Mouse (Mus musculus) liver, postnatal 0 days (tissue): ENCODE results near the gene Fndc5. TPM values are rescaled to one million over a fixed set of nuclear protein-coding genes. Genes with fewer than 3 reads are reported as not detected.
A peak's percentile ranks its signal among the peaks of the same experiment; 100 is the strongest.

Experiments used
- ATAC-seq: fragments of 200-750 bp; cut with Nextera tagmentation; 2 replicates; pipeline ENCODE4 v1.8.0; 2017; ENCODE audit warnings: mild to moderate bottlenecking, moderate library complexity
- DNase-seq: peaks from one replicate; pipeline ENCODE4 v3.0.0-alpha.2; 2016
- H3K27ac ChIP-seq: fragments of 300-500 bp; sonication (generic); 2 replicates; pipeline ENCODE4 v1.5.1; 2014; ENCODE audit warnings: antibody characterized with exemption, moderate library complexity, mild to moderate bottlenecking, low read depth
- H3K27me3 ChIP-seq: fragments of 300-500 bp; sonication (generic); 2 replicates; pipeline ENCODE4 v1.6.1; 2014; ENCODE audit warnings: low read length, control low read depth, mixed read lengths; ENCODE audit not compliant: insufficient read depth
- H3K36me3 ChIP-seq: fragments of 300-500 bp; sonication (generic); replicated peaks from 2 replicates; pipeline ENCODE4 v1.6.1; 2014; ENCODE audit warnings: mild to moderate bottlenecking, control low read depth, low read length, moderate library complexity, mixed read lengths; ENCODE audit not compliant: insufficient read depth
- H3K4me1 ChIP-seq: fragments of 300-500 bp; sonication (generic); 2 replicates; pipeline ENCODE4 v1.6.1; 2014; ENCODE audit warnings: antibody characterized with exemption, mild to moderate bottlenecking, control low read depth; ENCODE audit not compliant: insufficient read depth
- H3K4me2 ChIP-seq: fragments of 300-500 bp; sonication (generic); 2 replicates; pipeline ENCODE4 v1.6.1; 2014; ENCODE audit warnings: low read depth, mild to moderate bottlenecking, low read length, moderate library complexity, mixed read lengths
- H3K4me3 ChIP-seq: fragments of 300-500 bp; sonication (generic); 2 replicates; pipeline ENCODE4 v1.5.1; 2014; ENCODE audit warnings: low read depth, low read length
- H3K9ac ChIP-seq: fragments of 300-500 bp; sonication (generic); replicated peaks from 2 replicates; pipeline ENCODE4 v1.6.1; 2014; ENCODE audit warnings: mild to moderate bottlenecking, moderate library complexity
- H3K9me3 ChIP-seq: fragments of 300-500 bp; sonication (generic); 2 replicates; pipeline ENCODE4 v1.6.1; 2016; ENCODE audit warnings: mild to moderate bottlenecking, control low read depth, low read length, mixed read lengths
- CTCF ChIP-seq: sonication (generic); IDR thresholded peaks from 2 replicates; pipeline ENCODE4 v1.5.1; 2016; ENCODE audit warnings: antibody characterized with exemption, low read depth
- EP300 ChIP-seq: IDR thresholded peaks from 2 replicates; pipeline ENCODE4 v1.6.1; 2016; ENCODE audit warnings: antibody characterized with exemption, low read depth, mild to moderate bottlenecking
- WGBS: fragments of 180-500 bp; shearing (Covaris S2); extraction: QIAGEN DNeasy Blood & Tissue Kit; methylation state at CpG from one replicate; pipeline ENCODE4 v1.1.7; 2014; ENCODE audit not compliant: insufficient replicate concordance; 5-methylcytosine and 5-hydroxymethylcytosine counted together
- polyA plus RNA-seq: library from polyadenylated mRNA; unstranded; fragments of >200 nt; fragmentation: Nextera tagmentation; extraction: Ambion mirVana; gene quantifications from 2 replicates; pipeline ENCODE4 v1.2.1, GENCODE M21; 2015

Fndc5 gene
- polyA plus RNA-seq, 1 experiment from 2014 or later = 0.32 TPM

GRCm38 (mm10) chr4:129129387-129129786, 7.4 kb upstream of the Fndc5 start:
- H3K36me3 ChIP-seq = no peaks in the 10 kb centered on the region
- no peak overlapping the region for H3K4me2 ChIP-seq
- H3K4me3 ChIP-seq = no peak overlapping the region
- ATAC-seq (no peak), DNase-seq (no peak)
- peaks cover 10% of the 10 kb centered on the region; the same call in 1 of the 2 replicates for H3K4me1 ChIP-seq
- 53% methylated on average over 9 of the region's 9 CpGs for WGBS
- TF ChIP-seq CTCF = no peak
- no peak for TF ChIP-seq EP300
- H3K27me3 ChIP-seq = peaks cover 31% of the 10 kb centered on the region
- H3K27ac ChIP-seq = no peak overlapping the region
- H3K9ac ChIP-seq = no peak overlapping the region
- H3K9me3 ChIP-seq = no peaks in the 10 kb centered on the region

GRCm38 (mm10) chr4:129130149-129130548, 6.7 kb upstream of the Fndc5 start:
- ATAC-seq (peak; percentile 40; the same call in 1 of the 2 replicates), DNase-seq (peak; percentile 67)
- TF ChIP-seq CTCF = peak; percentile 81
- no peak for TF ChIP-seq EP300
- no peaks in the 10 kb centered on the region for H3K9me3 ChIP-seq
- WGBS = 3% methylated on average over 8 of the region's 8 CpGs
- peaks cover 30% of the 10 kb centered on the region for H3K27me3 ChIP-seq
- no peak overlapping the region for H3K4me3 ChIP-seq
- no peak overlapping the region for H3K27ac ChIP-seq
- H3K36me3 ChIP-seq = no peaks in the 10 kb centered on the region
- peaks cover 12% of the 10 kb centered on the region; the same call in 1 of the 2 replicates for H3K4me1 ChIP-seq
- H3K9ac ChIP-seq = no peak overlapping the region
- H3K4me2 ChIP-seq = 0 out of 2 replicates have a peak overlapping the region, but pooled peaks have one; percentile 15

DNA sequence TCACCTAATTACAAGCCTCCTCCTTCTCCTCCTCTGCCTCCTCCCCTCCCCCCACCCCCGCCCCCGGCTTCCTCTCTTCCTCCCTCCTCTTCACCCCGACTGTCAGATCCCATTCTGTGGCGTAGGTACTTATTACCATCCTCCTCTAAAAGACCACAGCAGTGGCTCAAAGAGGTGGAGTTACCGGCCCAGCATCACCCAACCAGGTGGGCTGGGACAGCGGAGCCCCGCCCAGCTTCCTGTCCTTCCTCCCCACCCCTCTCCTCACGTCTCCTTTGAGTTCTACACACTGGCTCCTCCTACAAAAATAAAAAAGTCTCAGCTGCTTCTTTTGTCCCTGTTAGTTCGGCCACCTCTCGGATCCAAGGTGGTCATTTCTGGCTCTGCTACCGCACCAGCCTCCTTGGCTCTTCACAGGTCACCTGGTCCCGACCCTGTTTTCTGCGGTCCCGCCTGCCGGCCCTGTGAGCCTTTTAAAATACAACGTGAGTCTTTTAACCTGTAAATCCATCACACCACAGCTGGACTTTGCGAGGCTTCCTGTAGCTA, 6.0 kb upstream of the Fndc5 start:
- H3K4me1 ChIP-seq = peaks cover 10% of the 10 kb centered on the region; the same call in 1 of the 2 replicates
- peaks cover 30% of the 10 kb centered on the region for H3K27me3 ChIP-seq
- peak overlapping the region; percentile 15; the same call in 1 of the 2 replicates for H3K4me2 ChIP-seq
- H3K4me3 ChIP-seq = no peak overlapping the region
- no peaks in the 10 kb centered on the region for H3K9me3 ChIP-seq
- WGBS = 5% methylated on average over 17 of the region's 17 CpGs
- ATAC-seq (no peak), DNase-seq (no peak)
- H3K27ac ChIP-seq = no peak overlapping the region
- H3K36me3 ChIP-seq = no peaks in the 10 kb centered on the region
- TF ChIP-seq CTCF (no peak), EP300 (no peak)
- no peak overlapping the region for H3K9ac ChIP-seq

- Histone ChIP-seq H3K27me3 (peaks cover 52% of the 10 kb centered on the region), H3K36me3 (no peaks in the 10 kb centered on the region), H3K9me3 (no peaks in the 10 kb centered on the region), H3K4me2 (peak overlapping the region; percentile 54), H3K4me3 (no peak overlapping the region), H3K4me1 (peaks cover 30% of the 10 kb centered on the region), H3K9ac (0 out of 2 replicates have a peak overlapping the region, but pooled peaks have one; percentile 34), H3K27ac (no peak overlapping the region)
- WGBS = 6% methylated on average over 15 of the region's 15 CpGs
- DNase-seq (peak; percentile 83), ATAC-seq (no peak)
- TF ChIP-seq EP300 = no peak
- TF ChIP-seq CTCF = peak; percentile 90
Measured at GRCm38 (mm10) chr4:129134799-129135585, 1.8 kb upstream of the Fndc5 start.

DNA sequence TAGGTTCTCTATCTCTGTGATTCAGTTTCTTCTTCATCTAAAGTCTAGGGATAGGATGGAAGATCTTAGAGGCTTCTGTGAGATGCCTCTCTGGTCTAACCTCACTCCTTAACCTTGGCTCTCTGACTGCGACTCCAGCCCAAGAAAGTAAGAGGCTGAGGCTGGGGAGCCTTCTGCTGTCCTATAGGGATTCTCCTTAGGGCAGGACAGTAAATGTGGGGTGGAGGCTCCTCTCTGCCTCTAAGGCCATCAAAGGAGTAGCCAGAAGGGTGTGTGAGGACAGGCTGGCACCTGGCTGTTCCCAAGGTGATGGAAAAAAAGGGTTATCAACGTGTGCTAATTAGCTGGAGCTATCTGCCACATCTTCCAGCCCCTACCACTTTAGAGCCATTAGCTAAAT, 1.2 kb upstream of the Fndc5 start:
- no peaks in the 10 kb centered on the region for H3K36me3 ChIP-seq
- no peak for DNase-seq
- peaks cover 32% of the 10 kb centered on the region for H3K4me1 ChIP-seq
- 44% methylated on average over 2 of the region's 2 CpGs for WGBS
- H3K4me2 ChIP-seq = no peak overlapping the region
- no peak for TF ChIP-seq CTCF
- no peak for TF ChIP-seq EP300
- no peak overlapping the region for H3K9ac ChIP-seq
- ATAC-seq = no peak
- no peak overlapping the region for H3K4me3 ChIP-seq
- peaks cover 49% of the 10 kb centered on the region for H3K27me3 ChIP-seq
- H3K27ac ChIP-seq = no peak overlapping the region
- H3K9me3 ChIP-seq = no peaks in the 10 kb centered on the region

- Histone ChIP-seq H3K4me1 (peaks cover 31% of the 10 kb centered on the region), H3K9ac (peak overlapping the region; percentile 48; the same call in 1 of the 2 replicates), H3K27me3 (peaks cover 46% of the 10 kb centered on the region), H3K4me2 (peak overlapping the region; percentile 77), H3K4me3 (peak overlapping the region; percentile 53), H3K27ac (no peak overlapping the region), H3K9me3 (no peaks in the 10 kb centered on the region), H3K36me3 (no peaks in the 10 kb centered on the region)
- DNase-seq (no peak), ATAC-seq (no peak)
- TF ChIP-seq EP300 = no peak
- no peak for TF ChIP-seq CTCF
- WGBS = 32% methylated on average over 9 of the region's 9 CpGs
Measured at GRCm38 (mm10) chr4:129136189-129136578, 615 bp upstream of the Fndc5 start.
